Mouse (Mus musculus) 416B (cell line): ENCODE measurements around the gene Slc41a2.

Source experiments
- DNase-seq: peaks from one replicate; pipeline ENCODE4 v3.0.0; 2011; ENCODE audit warnings: low read depth

The Slc41a2 gene

DNA sequence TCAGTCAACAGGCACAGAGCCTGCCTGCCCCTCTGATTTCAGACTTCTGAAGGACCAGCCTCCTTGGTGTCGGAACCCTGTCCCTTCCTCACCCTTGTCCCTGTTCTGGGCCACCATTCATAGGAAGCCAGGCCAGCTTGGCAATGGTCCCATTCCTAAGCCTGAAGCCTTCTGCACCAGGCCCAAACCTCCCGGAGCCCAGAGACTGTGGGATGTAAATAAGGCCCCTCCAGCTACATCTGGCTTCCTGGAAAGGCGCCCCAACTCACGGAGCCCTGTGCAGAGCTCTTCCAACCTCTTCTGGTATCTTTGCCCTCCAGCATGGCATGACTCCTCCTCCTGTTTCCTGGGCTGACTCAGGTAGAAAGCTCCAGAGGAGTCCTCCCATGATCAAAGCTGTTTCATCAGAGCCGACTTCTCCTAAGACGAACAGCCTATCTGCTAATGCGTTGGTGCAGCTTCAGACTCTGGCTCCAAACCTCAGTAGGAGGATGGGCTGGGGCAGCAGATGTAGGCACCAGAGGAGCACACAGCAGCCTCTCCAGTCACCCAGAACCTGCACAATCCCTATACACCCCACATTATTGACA lies 153.1 kb downstream of the Slc41a2 start:
- peak; percentile 71 for DNase-seq

DNA sequence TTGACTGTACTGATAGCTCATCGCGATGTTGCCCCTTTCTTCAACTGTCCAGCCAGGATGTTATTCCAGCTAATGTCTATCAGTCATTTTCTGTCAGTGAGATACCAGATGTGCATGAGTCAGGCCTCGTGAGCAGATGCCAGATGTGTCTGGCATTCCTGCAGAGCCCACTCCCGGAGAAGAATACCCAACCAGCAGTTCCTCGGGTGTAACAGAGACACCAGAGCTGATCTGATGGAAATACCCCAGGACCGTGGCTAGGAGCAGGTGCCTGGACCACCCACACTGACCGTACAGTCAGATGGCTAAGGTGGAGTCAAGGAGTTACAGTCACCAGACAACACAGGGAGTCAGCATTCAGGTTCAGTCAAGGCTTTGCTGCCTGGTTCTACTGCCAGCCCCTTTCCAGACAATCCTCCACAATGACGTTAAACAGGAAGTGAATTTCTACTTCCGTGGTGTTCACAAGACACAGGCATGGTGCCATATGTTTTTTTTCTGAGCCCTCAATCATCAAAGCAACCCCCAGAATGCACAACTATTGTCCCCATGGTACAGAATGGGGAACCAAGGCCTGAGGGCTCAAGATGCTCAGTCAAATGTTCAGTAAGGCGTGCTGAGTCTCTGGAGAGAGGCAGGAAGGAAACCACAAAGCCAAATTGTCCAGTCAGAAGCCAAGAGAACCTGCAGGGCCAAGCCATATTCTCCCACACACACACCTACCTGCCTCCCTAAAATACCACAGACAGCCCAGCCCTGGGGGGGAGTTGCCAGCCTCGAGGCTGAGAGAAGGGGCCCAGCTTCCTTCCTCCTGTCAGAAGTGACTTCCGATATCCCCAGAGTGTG lies 153.8 kb downstream of the Slc41a2 start:
- DNase-seq: peak; percentile 81

DNA sequence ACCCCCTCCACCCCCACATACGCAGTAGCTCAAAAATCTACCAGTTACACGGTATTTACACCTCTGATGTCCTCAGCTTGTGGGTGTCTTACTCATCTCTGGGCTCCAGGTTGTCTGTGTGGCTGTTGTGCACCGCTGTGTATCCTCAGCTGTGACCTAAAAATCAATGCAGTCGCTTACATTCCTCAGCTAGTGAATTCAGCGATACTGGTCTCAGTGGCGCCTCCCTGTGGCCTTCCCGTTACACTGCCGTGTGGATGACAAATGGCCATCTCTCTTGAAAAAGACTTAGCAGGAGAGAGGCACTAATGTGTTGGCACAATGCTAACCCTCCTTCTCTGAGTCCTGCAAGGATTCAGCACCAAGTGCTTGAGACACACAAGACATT lies 155.1 kb downstream of the Slc41a2 start:
- peak; percentile 64 for DNase-seq

DNA sequence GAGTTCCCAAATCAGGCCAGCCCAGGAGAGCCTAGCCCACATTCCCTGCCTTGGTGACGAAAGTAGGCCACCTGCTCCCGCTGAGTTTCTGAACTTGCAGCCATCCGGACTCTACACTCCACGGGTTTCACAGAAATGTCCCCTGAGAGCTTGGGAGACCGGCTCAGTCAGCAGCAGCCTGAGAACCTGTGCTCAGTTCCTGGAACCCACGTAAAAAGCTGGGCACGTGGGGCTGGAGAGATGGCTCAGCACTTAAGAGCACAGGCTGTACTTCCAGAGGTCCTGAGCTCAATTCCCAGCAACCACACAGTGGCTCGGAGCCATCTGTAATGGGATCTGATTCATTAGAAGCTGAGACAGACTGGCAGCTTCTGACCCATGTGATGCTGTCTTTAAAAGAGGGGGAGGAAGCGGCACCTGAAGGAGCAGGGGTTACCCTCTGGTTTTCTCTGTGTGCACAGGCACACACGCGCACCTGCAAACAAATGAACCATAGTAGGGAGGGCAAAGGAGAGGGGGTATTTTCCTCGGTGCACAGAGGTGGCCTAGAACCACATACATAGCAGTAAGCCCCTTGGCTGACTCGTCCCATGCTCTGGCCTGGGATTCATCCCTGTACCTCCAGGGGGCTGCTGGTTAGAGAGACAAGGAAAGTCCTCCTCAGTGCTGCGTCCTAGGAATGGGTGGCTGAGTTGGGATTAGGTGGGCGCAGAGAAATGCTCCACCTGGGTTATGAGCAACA lies 155.7 kb downstream of the Slc41a2 start:
- no peak for DNase-seq
